Mouse (Mus musculus) liver, embryonic 16.5 days (tissue): ENCODE data around the gene Rad18. TPM values are rescaled to one million over a fixed set of nuclear protein-coding genes. Genes with fewer than 3 reads are reported as not detected.

ENCODE experiments used
- ATAC-seq: fragments of 200-750 bp; cut with Nextera tagmentation; 2 replicates; pipeline ENCODE4 v1.8.0; 2017; ENCODE audit warnings: low read depth, mild to moderate bottlenecking, moderate number of reproducible peaks, moderate library complexity
- H3K27ac ChIP-seq: fragments of 300-500 bp; sonication (generic); 2 replicates; pipeline ENCODE4 v1.5.1; 2014; ENCODE audit warnings: mild to moderate bottlenecking, low read length
- H3K27me3 ChIP-seq: fragments of 300-500 bp; sonication (generic); 2 replicates; pipeline ENCODE4 v1.6.1; 2014; ENCODE audit warnings: low read depth, low read length, mixed read lengths; ENCODE audit not compliant: control insufficient read depth, insufficient read depth
- H3K36me3 ChIP-seq: fragments of 300-500 bp; sonication (generic); 2 replicates; pipeline ENCODE4 v1.6.1; 2014; ENCODE audit warnings: mild to moderate bottlenecking; ENCODE audit not compliant: control insufficient read depth, insufficient read depth
- H3K4me1 ChIP-seq: fragments of 300-500 bp; sonication (generic); 2 replicates; pipeline ENCODE4 v1.6.1; 2014; ENCODE audit warnings: low read depth, low read length, mixed read lengths; ENCODE audit not compliant: control insufficient read depth
- H3K4me2 ChIP-seq: fragments of 300-500 bp; sonication (generic); 2 replicates; pipeline ENCODE4 v1.6.1; 2014; ENCODE audit warnings: low read depth, low read length, mixed read lengths
- H3K4me3 ChIP-seq: fragments of 300-500 bp; sonication (generic); 2 replicates; pipeline ENCODE4 v1.5.1; 2014; ENCODE audit warnings: low read depth, mild to moderate bottlenecking, low read length
- H3K9ac ChIP-seq: fragments of 300-500 bp; sonication (generic); 2 replicates; pipeline ENCODE4 v1.6.1; 2014; ENCODE audit warnings: low read depth, low read length
- H3K9me3 ChIP-seq: fragments of 300-500 bp; sonication (generic); replicated peaks from 2 replicates; pipeline ENCODE4 v1.6.1; 2016; ENCODE audit warnings: low read length; ENCODE audit not compliant: control insufficient read depth
- WGBS: fragments of 180-500 bp; shearing (Covaris S2); extraction: QIAGEN DNeasy Blood & Tissue Kit; methylation state at CpG from one replicate; pipeline ENCODE4 v1.1.7; 2014; ENCODE audit not compliant: insufficient replicate concordance; 5-methylcytosine and 5-hydroxymethylcytosine counted together
- polyA plus RNA-seq: library from polyadenylated mRNA; unstranded; fragments of >200 nt; fragmentation: Nextera tagmentation; extraction: Ambion mirVana; gene quantifications from 2 replicates; pipeline ENCODE4 v1.2.1, GENCODE M21; 2015

Rad18 gene
- polyA plus RNA-seq, 1 experiment from 2014 or later: 22.6 TPM

DNA sequence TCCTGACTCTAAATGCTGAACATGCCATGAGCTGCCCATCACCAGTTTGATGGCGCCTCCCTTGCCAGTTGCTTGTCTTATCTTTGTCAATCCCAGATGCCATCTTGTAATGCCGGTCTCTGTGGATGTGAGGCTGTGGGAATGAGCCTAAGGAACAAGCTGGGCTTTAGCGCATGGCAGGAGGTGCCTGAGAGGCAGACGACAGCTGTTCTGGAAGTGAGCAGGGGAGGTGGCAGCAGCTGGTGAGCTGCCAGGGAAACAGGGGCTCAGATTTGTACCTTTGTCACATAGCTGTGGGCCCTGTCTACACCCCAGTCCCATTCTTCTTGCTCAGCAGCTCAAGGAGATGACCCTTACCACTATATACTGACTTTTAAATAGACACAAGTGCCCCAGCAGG lies 114.5 kb downstream of the Rad18 start:
- H3K36me3 ChIP-seq: no peaks in the 10 kb centered on the region
- H3K27me3 ChIP-seq: no peaks in the 10 kb centered on the region
- no peak overlapping the region for H3K4me2 ChIP-seq
- no peaks in the 10 kb centered on the region for H3K9me3 ChIP-seq
- no peak overlapping the region for H3K9ac ChIP-seq
- H3K27ac ChIP-seq: no peak overlapping the region
- no peak for ATAC-seq
- H3K4me1 ChIP-seq: no peaks in the 10 kb centered on the region
- WGBS: 64% methylated on average over 4 of the region's 4 CpGs
- no peak overlapping the region for H3K4me3 ChIP-seq

DNA sequence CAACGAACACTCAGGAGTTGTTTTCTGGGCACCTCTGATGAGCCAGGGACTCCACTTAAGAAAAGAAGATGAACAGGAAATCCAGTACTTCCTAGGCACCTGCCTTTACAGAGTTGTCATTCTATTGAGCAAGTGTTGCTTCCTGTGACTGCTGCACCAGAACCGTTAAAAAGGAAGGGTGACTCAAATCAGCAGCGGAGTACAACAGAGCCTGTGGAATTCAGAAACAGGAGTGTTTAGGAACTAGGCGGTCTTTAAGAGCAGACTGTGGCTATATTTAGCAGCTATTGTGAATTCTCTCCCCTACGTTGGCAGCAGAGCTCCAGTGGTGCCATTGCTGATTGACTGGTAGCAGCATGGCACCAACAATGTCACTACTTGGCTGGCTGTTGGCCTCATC lies 119.3 kb downstream of the Rad18 start:
- Histone ChIP-seq H3K36me3 (no peaks in the 10 kb centered on the region), H3K9ac (no peak overlapping the region), H3K4me3 (no peak overlapping the region), H3K4me1 (no peaks in the 10 kb centered on the region), H3K9me3 (no peaks in the 10 kb centered on the region), H3K27ac (no peak overlapping the region), H3K4me2 (no peak overlapping the region), H3K27me3 (no peaks in the 10 kb centered on the region)
- no peak for ATAC-seq
- WGBS: 12% methylated on average over 5 of the region's 5 CpGs

DNA sequence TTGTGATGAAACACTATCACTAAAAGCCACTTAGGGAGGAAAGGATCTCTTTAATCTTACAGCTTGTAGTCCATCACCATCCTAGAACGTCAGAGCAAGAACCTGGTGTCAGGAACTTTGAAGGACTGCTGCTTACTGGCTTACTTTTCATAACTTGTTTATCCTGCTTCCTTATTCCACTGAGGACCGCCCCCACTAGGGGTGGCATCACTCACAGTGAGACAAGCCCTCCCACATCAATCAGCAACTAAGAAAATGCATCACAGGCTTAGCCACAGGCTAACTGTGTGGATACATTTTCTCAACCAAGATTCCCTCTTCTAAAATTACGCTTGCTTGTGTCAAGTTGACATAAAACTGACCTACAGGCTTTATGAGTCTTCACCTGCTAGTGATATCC lies 121.9 kb downstream of the Rad18 start:
- H3K27me3 ChIP-seq: no peaks in the 10 kb centered on the region
- H3K4me1 ChIP-seq: no peaks in the 10 kb centered on the region
- no peak overlapping the region for H3K9ac ChIP-seq
- H3K27ac ChIP-seq: no peak overlapping the region
- 58% methylated on average over 3 of the region's 3 CpGs for whole genome bisulfite sequencing
- H3K4me2 ChIP-seq: no peak overlapping the region
- H3K4me3 ChIP-seq: no peak overlapping the region
- no peaks in the 10 kb centered on the region for H3K36me3 ChIP-seq
- H3K9me3 ChIP-seq: no peaks in the 10 kb centered on the region
- no peak for ATAC-seq

DNA sequence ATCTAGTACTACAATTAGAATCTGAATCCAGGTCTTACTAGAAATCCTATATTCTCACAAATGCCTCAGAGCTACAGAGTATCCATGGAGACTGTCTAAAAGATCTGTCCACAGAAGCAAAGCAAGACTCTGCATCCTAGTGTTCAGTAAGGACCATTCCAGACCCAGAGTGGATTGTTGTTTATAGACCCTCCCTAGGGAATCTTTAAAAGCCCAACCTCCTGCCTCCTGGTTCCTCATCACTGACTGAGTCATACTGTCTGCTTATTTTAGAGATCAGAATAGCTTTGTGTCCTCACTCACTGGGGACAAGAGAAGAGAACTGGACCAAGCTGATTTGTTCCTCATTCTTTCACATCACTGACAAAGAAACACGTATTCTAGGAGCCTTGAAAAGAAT lies 126.1 kb downstream of the Rad18 start:
- no peak overlapping the region for H3K4me3 ChIP-seq
- no peak overlapping the region for H3K27ac ChIP-seq
- H3K36me3 ChIP-seq: no peaks in the 10 kb centered on the region
- no peak for ATAC-seq
- H3K9ac ChIP-seq: no peak overlapping the region
- 28% methylated on average over 1 of the region's 1 CpGs for WGBS
- H3K4me1 ChIP-seq: no peaks in the 10 kb centered on the region
- no peaks in the 10 kb centered on the region for H3K9me3 ChIP-seq
- H3K4me2 ChIP-seq: no peak overlapping the region
- no peaks in the 10 kb centered on the region for H3K27me3 ChIP-seq

Other genes with a start within 250 kb of the Rad18 start
- gene Cav3, start 237.2 kb downstream of the Rad18 start, polyA plus RNA-seq: 1.3 and 2.5 TPM in 2 replicates
- gene Oxtr, start 206.7 kb downstream of the Rad18 start, polyA plus RNA-seq: 0.08 TPM in 1 of 2 replicates, not detected in the other